Mouse (Mus musculus) kidney, adult 18-20 months (tissue): ENCODE measurements around the gene Eomes.

Experiments used
- DNase-seq: peaks from one replicate; pipeline ENCODE4 v3.0.0; 2021

Eomes gene

DNA sequence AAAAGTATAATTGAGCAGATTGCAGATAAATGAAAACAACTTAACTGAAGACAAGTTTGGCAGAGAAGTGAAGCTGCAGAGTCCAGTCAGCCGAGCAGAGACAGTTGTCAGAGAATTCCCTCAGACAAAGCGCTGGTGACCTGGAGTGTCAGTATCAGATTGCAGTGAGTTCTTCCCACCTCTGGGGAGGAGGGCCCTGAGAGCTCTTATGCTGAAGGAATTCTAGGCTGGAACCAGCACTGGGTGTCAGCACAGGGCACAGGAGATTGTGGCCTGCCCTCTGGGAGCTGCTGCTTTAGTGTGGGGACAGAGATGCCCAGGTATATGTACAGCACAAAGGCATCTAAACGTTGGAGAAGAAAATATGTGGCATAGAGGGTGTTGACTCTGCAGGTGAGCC lies 42.8 kb downstream of the Eomes start:
- DNase-seq, result no peak

DNA sequence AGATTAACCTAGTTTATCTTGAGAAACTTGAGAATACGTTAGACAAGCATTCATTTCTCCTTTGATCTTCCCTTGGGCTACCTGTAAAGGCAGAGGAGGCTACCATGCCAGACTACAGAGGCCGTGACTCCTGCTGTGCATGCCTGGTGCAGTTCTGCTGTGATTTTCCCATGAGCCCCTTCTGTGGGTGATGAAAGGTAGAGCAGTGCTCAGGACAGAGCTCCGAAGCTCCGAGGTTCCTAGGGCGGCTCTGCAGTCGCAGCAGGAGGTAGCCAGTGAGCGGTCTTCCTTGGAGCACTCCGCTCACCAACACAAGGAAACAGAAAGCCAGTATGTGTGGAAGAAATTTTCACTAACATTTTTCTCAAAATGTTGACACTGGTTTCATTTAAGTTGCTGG lies 43.6 kb downstream of the Eomes start:
- no peak for DNase-seq

GRCm38 (mm10) chr9:118523738-118524137 lies 45.7 kb downstream of the Eomes start:
- no peak for DNase-seq

DNA sequence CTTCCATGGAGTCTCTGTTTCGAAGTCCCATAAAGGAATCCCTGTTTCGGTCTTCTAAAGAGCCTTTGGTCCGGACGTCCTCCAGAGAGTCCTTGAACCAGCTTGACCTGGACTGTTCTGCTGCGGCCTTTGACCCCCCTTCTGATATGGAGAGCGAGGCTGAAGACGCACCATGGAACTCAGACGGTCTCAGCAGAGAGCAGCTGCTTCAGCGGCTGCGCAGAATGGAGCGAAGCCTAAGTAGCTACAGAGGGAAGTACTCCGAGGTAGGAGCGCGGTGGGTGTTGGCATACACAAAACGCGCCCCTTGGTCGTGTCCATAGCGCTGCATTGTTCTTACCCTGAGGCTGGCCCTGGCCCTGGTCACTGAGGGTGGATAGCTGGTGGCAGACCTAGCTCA lies 49.0 kb downstream of the Eomes start:
- DNase-seq, result no peak

DNA sequence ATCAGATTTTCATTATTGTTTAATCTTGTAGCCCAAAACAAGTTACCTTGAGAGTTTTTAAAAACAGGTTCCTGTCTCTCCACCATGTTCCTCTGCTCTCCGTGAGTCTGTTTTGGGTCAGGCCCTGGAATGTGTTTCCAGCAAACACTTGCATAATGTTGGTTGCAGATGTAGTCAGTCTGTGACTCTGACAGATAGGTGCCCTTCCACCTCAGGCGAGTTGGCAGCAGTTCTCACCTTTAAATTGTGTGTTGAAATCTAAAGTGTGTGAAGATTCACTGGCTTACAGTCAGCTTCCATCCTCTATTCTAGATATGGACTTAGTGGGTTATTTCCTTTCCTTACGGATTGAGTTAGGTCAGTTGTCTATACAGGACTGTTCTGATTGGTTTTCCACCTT lies 51.8 kb downstream of the Eomes start:
- DNase-seq, result no peak

- DNase-seq, result no peak
Measured at GRCm38 (mm10) chr9:118530679-118531078, 52.7 kb downstream of the Eomes start.

DNA sequence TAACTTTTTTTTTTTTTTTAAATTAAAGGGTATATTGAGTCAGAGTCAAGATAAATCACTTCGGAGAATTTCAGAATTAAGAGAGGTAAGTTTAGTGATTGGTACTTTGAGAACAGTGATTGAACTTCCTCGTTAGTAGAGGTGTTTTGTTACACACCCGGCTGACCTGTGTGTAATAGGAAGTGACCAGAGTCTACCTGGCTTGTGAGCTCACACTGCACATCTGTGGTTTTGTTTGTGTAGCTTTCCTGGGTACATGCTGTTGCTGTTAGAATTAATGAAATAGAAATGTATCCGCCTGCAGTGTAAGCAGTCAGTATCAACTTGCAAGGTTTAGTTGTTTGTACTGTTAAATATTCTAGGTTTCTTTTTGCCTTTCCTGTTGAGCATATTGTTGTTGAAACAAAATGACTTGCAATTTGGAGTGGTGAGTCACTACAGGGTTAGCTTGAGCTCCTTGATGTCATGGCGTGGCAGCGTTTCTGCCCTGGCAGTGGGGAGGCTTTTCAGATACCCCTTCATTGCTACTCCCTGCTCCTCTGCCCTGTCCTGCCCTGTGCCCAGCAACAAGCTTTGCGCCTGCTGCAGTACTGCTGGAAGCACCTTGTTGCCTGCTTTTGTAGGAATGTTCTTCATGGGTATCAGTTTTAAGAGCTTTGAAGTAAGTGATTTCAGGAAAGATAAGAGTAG lies 54.6 kb downstream of the Eomes start:
- no peak for DNase-seq
